Mouse (Mus musculus): ENCODE measurements around the gene Capza2.
"Not testable (repeated sequence)": the region's sequence is repeated elsewhere in the genome, so short reads cannot be mapped to it uniquely, and the experiment has no call there.

DNA sequence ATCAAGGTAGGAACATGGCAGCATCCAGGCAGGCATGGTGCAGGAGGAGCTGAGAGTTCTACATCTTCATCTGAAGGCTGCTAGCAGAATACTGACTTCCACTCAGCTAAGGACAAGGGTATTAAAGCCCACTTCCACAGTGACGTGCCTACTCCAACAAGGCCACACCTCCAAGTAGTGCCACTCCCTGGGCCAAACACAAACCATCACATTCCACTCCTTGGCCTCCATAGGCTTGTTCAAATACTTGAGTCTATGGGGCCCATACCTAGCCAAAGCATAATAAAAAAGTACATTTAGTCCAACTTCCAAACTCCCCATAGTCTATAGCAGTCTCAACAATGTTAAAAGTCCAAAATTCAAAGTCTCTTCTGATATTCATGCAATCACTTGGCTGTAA, 68.0 kb downstream of the Capza2 start:
- not testable (repeated sequence) for TF ChIP-seq ZNF384 (IDR thresholded peaks at IDR 0.05; ENCODE audit: low read depth, low read length); CHD2 (IDR thresholded peaks at IDR 0.05; ENCODE audit: low read depth, low read length); MAFK (IDR thresholded peaks at IDR 0.05; ENCODE audit: insufficient read depth, low read depth, low read length); HCFC1 (IDR thresholded peaks at IDR 0.05; ENCODE audit: borderline replicate concordance, insufficient read depth, low read length); ZC3H11A (IDR thresholded peaks at IDR 0.05; ENCODE audit: borderline replicate concordance, low read depth, low read length)

All from ES-E14 (cell line).